Mouse (Mus musculus) layer of hippocampus, postnatal 25 days (tissue): ENCODE measurements at regions not wholly inside any gene's neighbourhood (a gene's known extent, or its start where the extent isn't known, plus 50 kb on each side); places are given as distances from the start of the nearest gene placed in this dataset.

Experiments used
- DNase-seq, 2 experiments: peaks; one replicate each; pipeline ENCODE4 v3.0.0; 2022; ENCODE audit warnings: mixed read lengths in 2 of 2, low spot score in 1 of 2; ENCODE audit errors: extremely low spot score in 1 of 2

DNA sequence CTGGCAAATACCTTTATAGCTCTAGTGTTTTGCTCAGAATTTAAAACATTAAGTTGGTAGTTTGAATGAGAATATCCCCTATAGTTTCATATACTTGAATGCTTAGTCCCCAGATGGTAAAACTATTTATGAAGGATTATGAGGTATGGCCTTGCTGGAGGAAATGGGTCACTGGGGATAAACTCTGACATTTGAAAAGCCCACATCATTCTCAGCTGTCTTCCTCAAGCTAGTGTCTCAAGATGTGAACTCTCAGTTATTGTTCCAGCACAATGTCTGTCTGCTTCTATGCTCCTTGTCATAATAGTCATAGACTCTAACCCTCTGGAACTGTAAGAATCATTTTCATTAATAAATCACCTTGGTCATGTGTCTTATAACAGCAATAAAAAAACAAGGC is 2004.1 kb upstream of the Gm8797 start:
- no peak for DNase-seq

DNA sequence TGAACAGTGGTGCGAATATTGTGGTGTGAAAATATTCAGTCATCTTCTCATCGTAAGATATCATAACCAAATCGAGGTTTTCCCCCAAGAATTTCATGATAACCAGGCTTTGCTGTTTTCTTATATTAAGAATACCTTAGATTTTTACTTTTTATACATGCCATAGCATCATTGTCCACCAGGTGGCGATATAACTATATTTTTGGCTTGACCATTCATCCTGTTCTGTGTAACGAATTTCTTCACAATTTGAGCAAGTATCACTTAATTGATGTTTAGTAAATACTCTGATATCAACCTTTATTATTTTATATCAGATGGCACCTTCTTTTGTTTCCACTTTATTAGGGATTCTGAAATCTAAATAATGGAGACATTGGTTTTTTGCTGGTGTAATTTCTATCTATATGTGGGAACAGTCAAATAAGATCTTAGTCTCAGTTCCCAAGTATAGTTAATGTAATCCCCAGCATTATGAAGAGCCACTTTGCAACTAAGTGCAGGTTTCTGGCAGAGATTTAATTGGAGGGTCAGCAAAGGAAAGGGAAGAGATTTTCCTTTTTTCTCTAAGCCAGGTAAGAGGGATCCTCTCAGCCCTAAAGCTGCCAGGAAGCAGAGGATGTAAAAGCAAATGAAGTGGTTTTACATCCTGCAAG is 1998.9 kb upstream of the Gm8797 start:
- DNase-seq: peak in 1 of 2 experiments; percentile 40

DNA sequence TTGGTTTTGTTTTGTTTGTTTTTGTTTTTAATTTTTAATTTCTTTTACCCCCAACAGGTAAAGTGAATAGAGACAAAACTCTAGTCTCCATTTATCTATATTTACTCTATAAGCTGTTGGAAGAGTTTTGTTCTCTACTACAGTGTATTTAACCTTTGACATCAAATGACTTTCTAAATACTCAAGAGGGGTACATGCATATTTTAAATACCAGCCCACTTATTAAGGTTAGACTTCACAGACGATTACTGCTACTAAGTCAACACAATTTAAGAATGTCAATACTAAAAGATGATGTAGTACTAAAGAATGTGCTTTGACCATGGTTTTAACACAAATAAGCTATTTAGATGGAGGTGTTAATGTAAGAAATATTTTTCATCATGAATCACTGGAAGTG is 1989.3 kb upstream of the Gm8797 start:
- DNase-seq: no peak

DNA sequence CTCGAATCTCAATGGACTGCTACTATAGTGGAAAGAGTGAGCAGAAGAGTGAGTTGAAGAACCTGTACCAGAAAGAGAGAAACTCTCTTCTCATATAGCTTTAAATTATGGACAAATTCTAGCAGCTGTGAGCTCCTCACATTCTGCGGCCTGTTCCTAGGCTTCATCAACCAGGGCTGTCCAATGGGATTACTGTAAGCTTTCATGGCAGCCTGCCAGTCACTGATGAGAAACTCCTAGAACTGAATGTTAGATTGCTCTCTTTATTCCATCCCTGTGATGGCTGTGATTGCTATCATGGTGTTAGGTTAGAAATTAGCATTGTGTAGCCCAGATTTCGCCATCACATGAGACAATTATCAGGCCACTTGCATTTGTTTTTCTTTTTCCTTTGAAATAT is 1966.4 kb upstream of the Gm8797 start:
- DNase-seq: peak in 1 of 2 experiments; percentile 3

DNA sequence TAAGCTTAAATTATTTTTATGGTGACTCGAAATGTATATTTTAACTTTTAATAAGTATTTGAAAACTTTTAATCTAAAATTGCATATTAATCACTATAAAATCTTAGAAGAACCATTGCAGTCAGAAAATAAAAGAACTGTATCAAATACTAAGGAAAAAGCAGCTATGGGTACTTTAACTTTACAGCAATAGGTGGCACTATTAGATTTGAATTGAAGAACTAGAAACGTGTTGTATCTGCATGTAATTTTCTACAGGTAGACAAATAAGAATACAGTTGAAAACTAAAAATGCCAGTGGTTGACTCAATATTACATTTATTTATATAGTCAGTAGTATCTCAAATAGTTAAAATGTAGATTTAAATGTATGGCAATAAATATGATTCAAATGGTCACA is 1964.6 kb upstream of the Gm8797 start:
- DNase-seq: no peak

DNA sequence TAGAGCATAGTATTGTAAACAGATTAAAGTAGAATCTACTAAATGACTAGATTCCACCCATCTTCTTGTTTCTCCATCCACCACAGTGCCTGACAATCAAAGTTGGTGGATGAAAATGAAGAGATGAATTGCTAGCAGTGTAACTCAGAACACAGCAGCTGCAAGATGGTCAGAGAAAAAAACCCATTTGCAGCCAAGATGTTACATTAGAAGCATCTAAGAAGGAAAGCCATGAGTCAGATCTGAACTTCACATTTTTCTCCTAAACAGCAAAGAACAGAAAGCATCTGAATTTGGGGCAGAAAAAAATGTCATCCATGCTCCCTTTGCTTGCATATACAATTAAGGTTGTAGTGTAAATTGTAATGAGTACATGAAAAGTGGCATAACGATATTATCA is 1942.8 kb upstream of the Gm8797 start:
- no peak for DNase-seq

DNA sequence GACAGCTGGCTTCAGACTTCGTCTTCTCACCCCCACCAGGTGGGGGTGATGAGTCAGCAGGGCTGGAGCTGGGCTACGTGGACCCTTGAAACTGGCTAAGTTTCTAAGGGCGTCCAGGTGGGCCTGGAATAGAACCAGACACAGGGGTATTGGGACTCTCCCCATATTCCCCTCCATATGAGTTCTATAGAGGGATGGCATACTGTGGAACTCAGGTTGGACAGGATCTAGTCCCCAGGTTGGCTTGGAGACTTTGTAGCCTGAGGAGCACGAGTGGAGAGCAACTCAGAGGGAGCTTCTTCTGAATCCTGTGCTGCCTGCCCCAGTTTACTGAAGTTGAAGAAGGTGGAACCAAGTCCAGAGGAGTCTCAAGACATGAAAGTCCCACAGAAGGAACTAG is 1921.6 kb upstream of the Gm8797 start:
- DNase-seq: no peak

DNA sequence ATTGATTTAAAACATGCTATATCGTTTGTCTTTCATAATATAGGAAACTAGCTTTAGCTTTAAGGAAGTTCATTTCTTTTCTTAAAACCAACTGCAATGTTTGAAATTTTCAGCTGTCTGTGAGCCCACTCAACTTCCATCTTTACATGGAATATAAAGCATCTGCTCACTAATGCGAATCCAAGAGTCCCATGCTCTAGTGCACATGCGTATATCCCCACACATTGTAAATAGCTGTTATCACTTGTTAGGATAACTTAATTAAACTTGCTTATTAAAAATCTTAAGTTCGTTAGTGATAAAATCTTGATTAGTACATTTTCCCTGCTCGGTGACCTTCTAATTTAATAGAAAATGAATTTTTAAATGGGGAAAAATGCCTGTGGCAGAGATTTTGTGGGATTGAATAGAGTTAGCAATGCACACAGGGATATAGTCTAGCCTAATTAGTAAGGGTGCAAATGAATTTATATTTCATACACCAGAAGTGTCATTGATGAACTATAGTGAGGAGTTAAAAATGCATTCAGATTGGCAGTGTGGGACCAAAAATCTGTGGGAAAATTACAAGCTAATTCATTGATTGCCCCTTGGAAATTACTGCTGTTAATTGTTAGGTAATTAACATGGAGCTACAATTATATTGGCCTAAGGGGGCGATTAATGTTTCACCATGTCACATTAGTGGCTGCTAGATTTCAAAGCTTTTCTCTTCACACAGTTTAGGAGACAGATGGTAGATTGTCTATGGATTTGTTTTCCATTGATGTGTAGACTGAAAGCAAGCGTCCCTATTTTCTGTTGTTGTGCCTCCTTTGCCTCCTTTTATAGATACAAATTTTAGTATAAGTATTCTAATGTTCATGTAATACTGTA is 1919.0 kb upstream of the Gm8797 start:
- no peak for DNase-seq
